Mouse (Mus musculus) kidney, embryonic 16.5 days (tissue): ENCODE measurements around the gene Pdp2. TPM values are rescaled to one million over a fixed set of nuclear protein-coding genes. Genes with fewer than 3 reads are reported as not detected.
"Not testable (repeated sequence)": the region's sequence is repeated elsewhere in the genome, so short reads cannot be mapped to it uniquely, and the experiment has no call there.

Experiments
- ATAC-seq: fragments of 200-750 bp; cut with Nextera tagmentation; 2 replicates; pipeline ENCODE4 v1.8.0; 2017; ENCODE audit warnings: moderate TSS enrichment; ENCODE audit not compliant: low FRiP score, low TSS enrichment
- H3K27ac ChIP-seq: fragments of 300-500 bp; sonication (generic); 2 replicates; pipeline ENCODE4 v1.5.1; 2014; ENCODE audit warnings: low read length
- H3K27me3 ChIP-seq: fragments of 300-500 bp; sonication (generic); 2 replicates; pipeline ENCODE4 v1.6.1; 2014; ENCODE audit warnings: low read length, control low read depth, mixed read lengths; ENCODE audit not compliant: insufficient read depth
- H3K36me3 ChIP-seq: fragments of 300-500 bp; sonication (generic); 2 replicates; pipeline ENCODE4 v1.6.1; 2014; ENCODE audit warnings: low read length, control low read depth, mixed read lengths; ENCODE audit not compliant: insufficient read depth
- H3K4me1 ChIP-seq: fragments of 300-500 bp; sonication (generic); 2 replicates; pipeline ENCODE4 v1.6.1; 2014; ENCODE audit warnings: low read length, control low read depth, mixed read lengths; ENCODE audit not compliant: insufficient read depth
- H3K4me2 ChIP-seq: fragments of 300-500 bp; sonication (generic); replicated peaks from 2 replicates; pipeline ENCODE4 v1.6.1; 2014; ENCODE audit warnings: low read depth, low read length
- H3K4me3 ChIP-seq: fragments of 300-500 bp; sonication (generic); 2 replicates; pipeline ENCODE4 v1.5.1; 2014; ENCODE audit warnings: mild to moderate bottlenecking, low read length
- H3K9ac ChIP-seq: fragments of 300-500 bp; sonication (generic); replicated peaks from 2 replicates; pipeline ENCODE4 v1.6.1; 2014; ENCODE audit warnings: low read length
- H3K9me3 ChIP-seq: fragments of 300-500 bp; sonication (generic); 2 replicates; pipeline ENCODE4 v1.6.1; 2016; ENCODE audit warnings: low read length, control low read depth
- WGBS: fragments of 180-500 bp; shearing (Covaris S2); extraction: QIAGEN DNeasy Blood & Tissue Kit; methylation state at CpG from one replicate; pipeline ENCODE4 v1.1.7; 2014; 5-methylcytosine and 5-hydroxymethylcytosine counted together
- polyA plus RNA-seq: library from polyadenylated mRNA; unstranded; fragments of >200 nt; fragmentation: Nextera tagmentation; extraction: Ambion mirVana; gene quantifications from 2 replicates; pipeline ENCODE4 v1.2.1, GENCODE M21; 2015

Gene Pdp2
- polyA plus RNA-seq, 1 experiment from 2014 or later = 19.2 TPM

DNA sequence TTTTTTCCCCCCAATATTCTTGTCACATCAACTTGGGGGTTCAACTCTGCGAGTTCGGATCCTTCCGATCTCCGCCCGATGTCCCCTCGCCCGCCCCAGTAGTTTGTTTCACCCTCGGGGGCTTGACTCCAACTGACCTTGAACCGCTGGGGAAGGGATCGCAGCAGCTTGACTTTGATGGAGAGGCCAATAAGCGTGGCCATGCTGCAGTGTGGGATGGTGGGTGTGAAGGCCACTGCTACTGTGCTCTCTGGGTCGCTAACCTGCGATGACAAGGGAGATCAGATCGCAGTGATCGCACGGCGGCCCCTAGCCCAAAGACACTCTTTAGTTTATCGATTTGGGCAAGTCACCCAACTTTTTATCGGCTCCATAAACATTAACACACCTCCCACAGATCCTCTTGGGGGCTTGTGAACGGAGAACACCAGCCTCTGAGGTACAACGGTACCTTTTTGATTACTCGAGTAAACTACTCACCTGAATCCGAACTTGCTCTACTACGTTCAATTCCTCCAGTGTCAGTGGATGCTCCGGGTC, 49.6 kb downstream of the Pdp2 start:
- peak overlapping the region; percentile 93 for H3K4me3 ChIP-seq
- ATAC-seq = no peak
- peak overlapping the region; percentile 88 for H3K9ac ChIP-seq
- 3% methylated on average over 25 of the region's 25 CpGs for WGBS
- H3K27me3 ChIP-seq = no peaks in the 10 kb centered on the region
- peaks cover 16% of the 10 kb centered on the region for H3K4me1 ChIP-seq
- peaks cover 22% of the 10 kb centered on the region for H3K36me3 ChIP-seq
- H3K4me2 ChIP-seq = peak overlapping the region; percentile 94
- H3K27ac ChIP-seq = no peak overlapping the region; the same call in 1 of the 2 replicates
- H3K9me3 ChIP-seq = no peaks in the 10 kb centered on the region

- Histone ChIP-seq H3K27me3 (no peaks in the 10 kb centered on the region), H3K4me2 (peak within 1 kb of the TSS; percentile 94), H3K9me3 (no peaks in the 10 kb centered on the region), H3K36me3 (peaks cover 20% of the 10 kb centered on the region), H3K27ac (peak within 1 kb of the TSS; percentile 84), H3K4me3 (peak within 1 kb of the TSS; percentile 93), H3K9ac (peak within 1 kb of the TSS; percentile 88), H3K4me1 (peaks cover 16% of the 10 kb centered on the region)
- under 1% methylated on average over 65 of the region's 66 CpGs for WGBS
- ATAC-seq = peak; percentile 96
Observed at GRCm38 (mm10) chr8:104641426-104642323, 50.4 kb downstream of the Pdp2 start, which contains the start of gene Ciao2b. Gene Ciao2b (minus strand): TSS chr8:104641965.

- peak; percentile 27 for ATAC-seq
Observed at GRCm38 (mm10) chr8:104642324-104642654, 51.0 kb downstream of the Pdp2 start.

GRCm38 (mm10) chr8:104644187-104644586, 52.9 kb downstream of the Pdp2 start:
- not testable (repeated sequence) for H3K9ac ChIP-seq, H3K4me2 ChIP-seq

More at GRCm38 (mm10) chr8:104642324-104642654, 51.0 kb downstream of the Pdp2 start:
- Histone ChIP-seq H3K27me3 (no peaks in the 10 kb centered on the region), H3K4me3 (peak overlapping the region; percentile 93), H3K9me3 (no peaks in the 10 kb centered on the region), H3K4me2 (peak overlapping the region; percentile 94), H3K27ac (no peak overlapping the region), H3K4me1 (peaks cover 16% of the 10 kb centered on the region), H3K9ac (peak overlapping the region; percentile 88), H3K36me3 (peaks cover 19% of the 10 kb centered on the region)
- 67% methylated on average over 6 of the region's 6 CpGs for WGBS

More at GRCm38 (mm10) chr8:104644187-104644586, 52.9 kb downstream of the Pdp2 start:
- not testable (repeated sequence) for H3K27me3 ChIP-seq, H3K27ac ChIP-seq, ATAC-seq, H3K36me3 ChIP-seq, H3K4me3 ChIP-seq, H3K9me3 ChIP-seq
- H3K4me1 ChIP-seq = peaks cover 16% of the 10 kb centered on the region
- WGBS = 64% methylated on average over 3 of the region's 3 CpGs

Other genes with a start within 250 kb of the Pdp2 start
- 3.4 and 3.6 TPM in 2 replicates for gene Cmtm4, start 195.6 kb upstream of the Pdp2 start, polyA plus RNA-seq
- gene Dync1li2, start 148.4 kb upstream of the Pdp2 start, polyA plus RNA-seq = 59.0 and 62.7 TPM in 2 replicates
- gene Terb1, start 81.5 kb upstream of the Pdp2 start, polyA plus RNA-seq = 0.36 and 0.44 TPM in 2 replicates
- 98.6 and 99.2 TPM in 2 replicates for gene Nae1, start 56.8 kb upstream of the Pdp2 start, polyA plus RNA-seq
- gene Car7, start 56.8 kb upstream of the Pdp2 start, polyA plus RNA-seq = 2.4 and 3.3 TPM in 2 replicates
- gene Cdh16, start 32.9 kb downstream of the Pdp2 start, polyA plus RNA-seq = 385 and 427 TPM in 2 replicates
- gene Rrad, start 39.9 kb downstream of the Pdp2 start, polyA plus RNA-seq = 13.5 and 15.0 TPM in 2 replicates
- 106 and 108 TPM in 2 replicates for gene Ciao2b, start 50.5 kb downstream of the Pdp2 start, polyA plus RNA-seq
- gene Ces2a, start 142.6 kb downstream of the Pdp2 start, polyA plus RNA-seq = 0.09 and 0.32 TPM in 2 replicates
- gene Ces2b, start 240.1 kb downstream of the Pdp2 start, polyA plus RNA-seq = 0.79 and 0.80 TPM in 2 replicates